Mouse (Mus musculus) spleen, adult 2 months (tissue): Measurements from ENCODE around the gene Gja10.

Experiments
- CTCF ChIP-seq: fragments of 200-500 bp; IDR thresholded peaks from 2 replicates; pipeline ENCODE4 v1.5.1; 2011; ENCODE audit warnings: mild to moderate bottlenecking, inconsistent platforms; ENCODE audit not compliant: insufficient read depth, insufficient read length, insufficient replicate concordance; ENCODE audit errors: extremely low read depth
- POLR2A ChIP-seq: fragments of 200-500 bp; IDR thresholded peaks from 2 replicates; pipeline ENCODE4 v1.6.1; 2011; ENCODE audit warnings: low read depth, low read length, inconsistent platforms

DNA sequence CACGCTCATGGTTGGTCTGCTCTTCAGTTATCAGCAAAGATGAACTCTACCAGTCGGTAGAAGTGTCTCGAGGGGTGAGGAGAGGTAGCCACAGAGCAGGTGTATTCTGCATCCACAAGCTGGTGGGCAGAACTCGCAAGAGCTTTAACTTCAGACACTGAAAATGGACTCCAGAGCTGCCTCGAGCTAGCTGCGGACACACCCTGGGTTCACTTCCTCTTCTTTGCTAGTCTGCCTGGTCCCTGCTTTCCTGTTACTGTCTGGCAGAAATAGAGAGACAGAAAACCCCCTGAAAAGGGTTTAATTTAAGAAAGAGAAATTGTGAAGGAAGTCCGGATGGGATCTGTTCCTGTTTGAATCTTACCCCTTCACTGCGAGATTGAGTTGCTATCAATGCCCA is 37.6 kb downstream of the Gja10 start:
- TF ChIP-seq CTCF (no peak), POLR2A (no peak)
